Mouse (Mus musculus): Measurements from ENCODE around the gene Cabp1. TPM values are rescaled to one million over a fixed set of nuclear protein-coding genes. Genes with fewer than 3 reads are reported as not detected.

The Cabp1 gene
- polyA plus RNA-seq, 1 experiment = 444 TPM

- H3K4me3 ChIP-seq (ENCODE audit: insufficient read depth, low read length) = no peak overlapping the region
- no peak for TF ChIP-seq CTCF (IDR thresholded peaks at IDR 0.05; ENCODE audit: extremely low read depth, insufficient read depth, low read length)
- no peak for TF ChIP-seq POLR2A (IDR thresholded peaks at IDR 0.05; ENCODE audit: extremely low read depth, insufficient read depth, low read length)
- H3K27ac ChIP-seq (ENCODE audit: insufficient read depth, low read length) = 0 out of 2 replicates have a peak overlapping the region, but pooled peaks have one; percentile 20
- H3K4me1 ChIP-seq (ENCODE audit: control insufficient read depth, insufficient read depth, low read length) = peaks cover 4% of the 10 kb centered on the region
These were observed 38.3 kb upstream of the Cabp1 start for GRCm38 (mm10) chr5:115232516-115232915.

GRCm38 (mm10) chr5:115231552-115232120 lies 37.5 kb upstream of the Cabp1 start:
- Histone ChIP-seq H3K4me3 (ENCODE audit: insufficient read depth, low read length) (no peak overlapping the region), H3K27ac (ENCODE audit: insufficient read depth, low read length) (0 out of 2 replicates have a peak overlapping the region, but pooled peaks have one; percentile 20), H3K4me1 (ENCODE audit: control insufficient read depth, insufficient read depth, low read length) (peaks cover 4% of the 10 kb centered on the region)
- TF ChIP-seq POLR2A (IDR thresholded peaks at IDR 0.05; ENCODE audit: extremely low read depth, insufficient read depth, low read length) = 0 out of 2 replicates have a peak, but pooled peaks have one; percentile 6
- TF ChIP-seq CTCF (IDR thresholded peaks at IDR 0.05; ENCODE audit: extremely low read depth, insufficient read depth, low read length) = no peak

GRCm38 (mm10) chr5:115230830-115231551 lies 36.8 kb upstream of the Cabp1 start:
- Histone ChIP-seq H3K4me3 (ENCODE audit: insufficient read depth, low read length) (no peak overlapping the region), H3K4me1 (ENCODE audit: control insufficient read depth, insufficient read depth, low read length) (peaks cover 4% of the 10 kb centered on the region), H3K27ac (ENCODE audit: insufficient read depth, low read length) (0 out of 2 replicates have a peak overlapping the region, but pooled peaks have one; percentile 16)
- TF ChIP-seq POLR2A (IDR thresholded peaks at IDR 0.05; ENCODE audit: extremely low read depth, insufficient read depth, low read length) (no peak), CTCF (IDR thresholded peaks at IDR 0.05; ENCODE audit: extremely low read depth, insufficient read depth, low read length) (no peak)

GRCm38 (mm10) chr5:115222485-115222884 lies 28.3 kb upstream of the Cabp1 start:
- no peak overlapping the region for H3K4me3 ChIP-seq (ENCODE audit: insufficient read depth, low read length)
- peaks cover 3% of the 10 kb centered on the region; the same call in 1 of the 2 replicates for H3K4me1 ChIP-seq (ENCODE audit: control insufficient read depth, insufficient read depth, low read length)
- TF ChIP-seq POLR2A (IDR thresholded peaks at IDR 0.05; ENCODE audit: extremely low read depth, insufficient read depth, low read length) (no peak), CTCF (IDR thresholded peaks at IDR 0.05; ENCODE audit: extremely low read depth, insufficient read depth, low read length) (no peak)
- no peak overlapping the region for H3K27ac ChIP-seq (ENCODE audit: insufficient read depth, low read length)

- peak; percentile 22; the same call in 1 of the 2 replicates for TF ChIP-seq POLR2A (IDR thresholded peaks at IDR 0.05; ENCODE audit: extremely low read depth, insufficient read depth, low read length)
- no peak for TF ChIP-seq CTCF (IDR thresholded peaks at IDR 0.05; ENCODE audit: extremely low read depth, insufficient read depth, low read length)
- Histone ChIP-seq H3K4me3 (ENCODE audit: insufficient read depth, low read length) (no peak overlapping the region), H3K27ac (ENCODE audit: insufficient read depth, low read length) (no peak overlapping the region; the same call in 1 of the 2 replicates), H3K4me1 (ENCODE audit: control insufficient read depth, insufficient read depth, low read length) (peaks cover 3% of the 10 kb centered on the region; the same call in 1 of the 2 replicates)
These were observed 26.9 kb upstream of the Cabp1 start for GRCm38 (mm10) chr5:115220931-115221640.

GRCm38 (mm10) chr5:115217998-115218397 lies 23.8 kb upstream of the Cabp1 start:
- 0 out of 2 replicates have a peak overlapping the region, but pooled peaks have one; percentile 39 for H3K27ac ChIP-seq (ENCODE audit: insufficient read depth, low read length)
- no peak overlapping the region for H3K4me3 ChIP-seq (ENCODE audit: insufficient read depth, low read length)
- TF ChIP-seq CTCF (IDR thresholded peaks at IDR 0.05; ENCODE audit: extremely low read depth, insufficient read depth, low read length) = no peak
- no peak for TF ChIP-seq POLR2A (IDR thresholded peaks at IDR 0.05; ENCODE audit: extremely low read depth, insufficient read depth, low read length)
- peaks cover 4% of the 10 kb centered on the region for H3K4me1 ChIP-seq (ENCODE audit: control insufficient read depth, insufficient read depth, low read length)

- Histone ChIP-seq H3K4me3 (ENCODE audit: insufficient read depth, low read length) (peak overlapping the region; percentile 44), H3K4me1 (ENCODE audit: control insufficient read depth, insufficient read depth, low read length) (peaks cover 3% of the 10 kb centered on the region), H3K27ac (ENCODE audit: insufficient read depth, low read length) (peak overlapping the region; percentile 46; the same call in 1 of the 2 replicates)
- TF ChIP-seq CTCF (IDR thresholded peaks at IDR 0.05; ENCODE audit: extremely low read depth, insufficient read depth, low read length) (no peak), POLR2A (IDR thresholded peaks at IDR 0.05; ENCODE audit: extremely low read depth, insufficient read depth, low read length) (no peak)
These were observed 21.3 kb upstream of the Cabp1 start for GRCm38 (mm10) chr5:115215273-115216185.

GRCm38 (mm10) chr5:115214864-115215263 lies 20.7 kb upstream of the Cabp1 start:
- TF ChIP-seq CTCF (IDR thresholded peaks at IDR 0.05; ENCODE audit: extremely low read depth, insufficient read depth, low read length) = no peak
- peak; percentile 41; the same call in 1 of the 2 replicates for TF ChIP-seq POLR2A (IDR thresholded peaks at IDR 0.05; ENCODE audit: extremely low read depth, insufficient read depth, low read length)
- H3K4me3 ChIP-seq (ENCODE audit: insufficient read depth, low read length) = peak overlapping the region; percentile 44

More at GRCm38 (mm10) chr5:115214864-115215263, 20.7 kb upstream of the Cabp1 start:
- H3K27ac ChIP-seq (ENCODE audit: insufficient read depth, low read length) = peak overlapping the region; percentile 88
- peaks cover 2% of the 10 kb centered on the region; the same call in 1 of the 2 replicates for H3K4me1 ChIP-seq (ENCODE audit: control insufficient read depth, insufficient read depth, low read length)
